Mouse (Mus musculus) embryo, embryonic 10 days (tissue): ENCODE data around the gene Tfr2.

Source experiments
- DNase-seq: peaks from one replicate; pipeline ENCODE4 v3.0.0-alpha.2; 2015; ENCODE audit warnings: low spot score

Gene Tfr2

DNA sequence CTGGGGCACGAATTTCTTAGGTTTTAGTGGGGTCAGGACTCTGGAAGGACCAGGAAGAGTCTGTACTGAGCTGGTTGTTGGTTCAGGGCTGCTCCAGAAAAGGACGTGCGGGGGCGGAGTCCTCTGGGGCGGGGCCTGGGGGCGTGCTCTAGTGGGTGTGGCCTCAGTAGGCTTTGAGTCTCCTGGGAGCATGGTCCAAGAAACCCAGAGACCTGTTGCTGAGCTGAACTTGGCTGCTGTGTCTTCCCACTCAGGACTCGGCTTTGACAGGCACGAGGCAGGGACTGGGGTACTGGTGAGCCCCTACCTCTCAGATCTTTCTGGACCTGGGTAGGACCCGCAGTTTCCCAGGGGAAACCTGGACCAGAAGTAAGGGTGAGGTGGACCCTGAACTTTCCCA is at the start of gene Tfr2:
Tfr2 (plus strand) TSS at position 176 of the 400 bp plus-strand sequence.
- peak; percentile 19 for DNase-seq

DNA sequence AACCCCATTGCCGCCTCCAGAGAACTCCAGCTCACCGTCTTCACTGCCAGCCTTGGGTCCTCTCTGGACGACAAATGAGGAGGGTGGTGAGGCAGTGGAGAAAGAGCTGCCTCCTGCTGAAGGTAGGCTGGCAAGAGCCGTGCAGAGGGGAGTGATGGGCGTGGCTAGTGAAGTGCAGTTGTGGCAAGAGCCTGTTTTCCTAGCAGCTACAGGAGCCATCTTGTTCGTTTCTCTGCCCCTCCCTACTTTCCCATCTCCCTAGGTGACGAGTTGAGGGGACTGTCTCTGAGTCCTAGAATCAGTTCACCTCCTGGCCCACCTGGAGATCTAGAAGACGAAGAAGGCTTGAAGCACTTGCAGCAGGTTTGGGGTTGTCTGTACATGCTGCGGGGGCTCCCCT is 47.8 kb upstream of the Tfr2 start:
- DNase-seq: no peak

DNA sequence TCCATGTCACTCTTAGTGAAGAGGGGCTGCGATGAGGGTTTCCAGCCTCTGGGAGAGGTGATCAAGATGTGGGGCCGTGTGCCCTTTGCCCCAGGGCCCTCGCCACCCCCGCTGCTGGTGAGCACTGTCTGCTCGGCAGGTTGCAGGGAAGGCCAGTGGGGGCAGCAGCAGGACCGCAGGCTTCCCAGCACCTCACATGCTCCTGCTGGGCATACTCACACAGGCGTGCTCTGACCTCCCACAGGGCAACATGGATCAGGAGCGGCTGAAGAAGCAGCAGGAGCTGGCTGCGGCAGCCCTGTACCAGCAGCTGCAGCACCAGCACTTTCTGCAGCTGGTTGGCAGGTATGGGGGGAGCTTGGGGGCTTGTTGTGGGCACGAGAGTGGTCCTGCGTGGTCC is 46.9 kb upstream of the Tfr2 start:
- DNase-seq: no peak

DNA sequence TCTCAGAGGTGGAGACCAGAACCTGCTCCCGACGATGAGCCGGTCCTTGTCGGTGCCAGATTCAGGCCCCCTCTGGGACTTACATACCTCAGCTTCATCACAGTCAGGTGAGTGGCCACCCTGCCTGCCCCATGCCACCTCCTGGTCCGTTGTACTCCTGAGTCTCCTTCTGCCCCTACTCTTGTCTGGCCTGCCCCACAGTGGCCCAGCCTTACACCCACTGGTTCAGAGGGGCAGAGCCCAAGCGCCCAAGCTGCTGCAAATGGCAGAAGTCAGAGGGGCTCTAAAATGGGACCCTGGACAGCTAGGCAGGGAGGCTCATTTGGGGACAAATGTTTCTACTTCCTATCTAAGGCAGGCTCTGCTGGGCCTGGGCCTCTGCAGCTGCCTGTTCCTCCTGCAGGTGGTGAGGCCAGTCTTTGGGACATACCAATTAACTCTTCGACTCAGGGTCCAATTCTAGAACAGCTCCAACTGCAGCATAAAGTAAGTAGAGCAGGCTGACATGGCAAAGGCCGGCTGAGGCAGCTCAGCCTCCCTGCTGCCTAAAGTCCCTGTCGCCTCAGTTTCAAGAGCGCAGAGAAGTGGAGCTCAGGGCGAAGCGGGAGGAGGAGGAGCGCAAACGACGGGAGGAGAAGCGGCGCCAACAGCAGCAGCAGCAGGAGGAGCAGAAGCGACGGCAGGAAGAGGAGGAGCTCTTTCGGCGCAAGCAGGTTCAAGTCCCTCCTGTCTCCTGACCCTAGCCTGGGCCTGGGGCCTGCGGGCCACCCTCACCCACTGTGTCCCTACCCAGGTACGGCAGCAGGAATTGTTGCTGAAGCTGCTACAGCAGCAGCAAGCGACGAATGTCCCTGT is 46.0 kb upstream of the Tfr2 start:
- DNase-seq: no peak

DNA sequence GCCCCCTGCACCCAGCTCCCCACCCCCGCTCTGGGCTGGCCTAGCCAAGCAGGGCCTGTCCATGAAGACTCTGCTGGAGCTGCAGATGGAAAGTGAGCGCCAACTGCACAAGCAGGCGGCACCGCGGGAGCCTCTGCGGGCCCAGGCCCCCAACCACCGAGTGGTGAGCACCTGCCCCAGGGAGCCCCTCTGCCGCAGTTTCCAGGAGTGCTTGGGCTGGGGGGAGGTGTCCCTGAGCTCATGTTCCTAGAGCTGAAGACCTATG is 45.5 kb upstream of the Tfr2 start:
- no peak for DNase-seq

DNA sequence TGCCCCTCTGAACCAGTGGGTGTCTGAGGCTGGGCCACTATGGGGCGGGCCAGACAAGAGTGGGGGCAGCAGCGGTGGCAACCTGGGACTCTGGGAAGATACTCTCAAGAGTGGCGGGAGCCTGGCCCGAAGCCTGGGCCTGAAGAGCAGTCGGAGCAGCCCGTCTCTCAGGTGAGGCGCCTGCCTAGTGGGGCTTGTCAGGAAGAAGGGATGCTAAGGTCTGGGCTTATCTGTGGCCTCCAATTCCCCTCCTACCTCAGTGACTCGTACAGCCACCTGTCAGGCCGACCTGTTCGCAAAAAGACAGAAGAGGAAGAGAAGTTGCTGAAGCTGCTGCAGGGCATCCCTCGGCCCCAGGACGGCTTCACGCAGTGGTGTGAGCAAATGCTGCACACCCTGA is 45.0 kb upstream of the Tfr2 start:
- DNase-seq: no peak

DNA sequence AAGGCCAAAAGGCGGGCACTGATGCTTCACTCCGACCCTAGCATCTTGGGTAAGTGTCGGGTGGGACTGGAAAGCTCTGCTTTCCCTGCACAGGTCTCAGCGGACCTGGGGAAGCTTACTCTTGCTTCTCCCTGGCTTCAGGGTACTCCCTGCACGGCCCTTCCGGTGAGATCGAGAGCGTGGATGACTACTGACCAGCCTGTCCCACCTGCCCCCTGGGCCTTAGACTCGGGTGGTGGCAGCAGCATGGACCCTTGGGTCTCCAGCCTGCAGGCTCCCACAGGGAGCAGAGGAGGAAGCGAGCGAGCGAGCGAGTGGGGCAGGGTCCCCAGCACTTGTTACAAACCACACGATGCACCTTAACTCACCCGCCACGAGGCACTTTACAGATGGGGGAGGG is 44.1 kb upstream of the Tfr2 start:
- no peak for DNase-seq

DNA sequence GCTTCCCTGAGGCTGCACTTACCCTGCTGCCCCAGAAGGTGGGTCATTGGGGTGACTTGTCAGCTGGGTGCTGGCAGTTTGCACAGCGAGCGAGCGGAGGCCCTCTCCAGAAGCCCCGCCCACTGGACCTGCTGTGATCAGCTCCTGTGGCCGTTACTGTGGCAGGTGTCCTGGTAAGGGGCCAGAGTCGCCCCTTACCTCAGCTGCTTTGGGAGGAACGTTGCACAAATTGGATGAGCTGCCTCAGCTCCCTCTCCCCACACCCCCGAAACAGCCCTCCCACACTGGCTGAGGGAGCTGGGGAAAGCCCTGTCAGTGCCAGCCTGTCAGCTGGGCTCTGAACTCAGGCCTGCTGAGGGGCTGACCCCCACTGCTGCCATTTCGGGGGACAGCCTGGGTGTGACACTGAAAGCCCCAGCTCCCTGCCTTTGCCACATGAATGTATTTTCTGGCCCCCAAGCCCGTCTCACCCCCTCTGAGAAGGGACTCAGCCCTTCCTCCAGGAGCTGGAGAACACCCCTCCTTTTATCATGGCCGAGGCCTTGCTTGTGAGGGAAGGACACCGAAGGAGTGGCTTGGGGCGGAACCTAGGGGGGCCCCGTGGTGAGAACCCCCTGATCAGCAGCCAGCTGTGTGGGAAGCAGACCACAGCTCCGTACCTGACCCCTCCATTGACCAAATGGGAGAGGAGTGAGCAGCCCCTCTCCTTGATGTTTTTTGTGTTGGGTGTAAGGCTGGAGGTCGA is 43.3 kb upstream of the Tfr2 start:
- DNase-seq: peak; percentile 50

DNA sequence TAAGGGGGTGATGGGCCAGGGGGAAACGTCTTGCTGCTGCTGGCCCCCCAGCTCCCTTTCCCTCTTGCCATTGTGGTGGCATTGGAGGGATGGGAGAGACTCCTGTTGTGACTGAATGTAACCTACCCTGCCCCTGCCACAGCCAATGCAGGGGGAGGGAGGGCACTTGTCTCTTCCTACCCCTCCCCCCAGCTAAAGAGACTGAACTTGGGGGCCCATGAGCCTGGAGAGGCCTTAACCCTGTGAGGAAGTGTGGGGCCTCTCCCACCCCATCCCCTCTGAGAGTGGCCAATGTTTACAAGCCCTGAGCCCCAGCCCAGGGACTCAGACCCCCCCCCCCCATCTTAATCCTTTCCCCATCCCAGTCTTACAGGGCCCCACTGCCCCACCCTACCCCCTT is 42.2 kb upstream of the Tfr2 start:
- DNase-seq: no peak

DNA sequence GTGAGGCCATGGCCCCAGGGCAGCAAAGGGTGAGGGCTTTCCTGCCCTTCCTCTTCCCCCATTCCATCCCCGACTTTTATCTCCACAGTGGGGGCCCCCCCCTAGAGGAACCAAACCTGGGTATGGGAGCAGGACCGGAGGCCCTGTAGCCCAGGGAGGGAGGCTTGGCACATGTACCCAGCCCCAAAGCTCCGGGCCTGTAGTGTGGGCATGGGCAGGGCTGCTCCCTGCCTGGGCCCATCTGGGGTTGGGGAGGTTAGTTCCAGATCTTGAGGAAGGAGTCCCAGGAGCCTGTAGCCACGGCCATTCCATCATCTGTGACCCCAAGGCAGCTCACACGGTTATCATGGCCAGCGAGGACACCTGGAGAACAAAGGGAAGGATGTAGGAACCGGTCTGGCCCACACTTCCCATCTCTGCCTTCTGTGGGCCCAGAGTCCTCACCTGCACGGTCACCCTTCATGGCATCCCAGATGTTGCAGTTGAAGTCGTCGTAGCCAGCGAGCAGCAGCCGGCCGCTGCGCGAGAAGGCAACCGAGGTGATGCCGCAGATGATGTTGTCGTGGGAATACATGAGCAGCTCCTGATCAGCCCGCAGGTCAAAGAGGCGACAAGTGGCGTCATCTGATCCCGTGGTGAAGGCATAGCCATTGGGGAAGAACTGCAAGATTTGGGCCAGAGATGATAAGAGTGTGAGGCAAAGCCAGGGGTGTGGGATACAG is 41.2 kb upstream of the Tfr2 start:
- no peak for DNase-seq

DNA sequence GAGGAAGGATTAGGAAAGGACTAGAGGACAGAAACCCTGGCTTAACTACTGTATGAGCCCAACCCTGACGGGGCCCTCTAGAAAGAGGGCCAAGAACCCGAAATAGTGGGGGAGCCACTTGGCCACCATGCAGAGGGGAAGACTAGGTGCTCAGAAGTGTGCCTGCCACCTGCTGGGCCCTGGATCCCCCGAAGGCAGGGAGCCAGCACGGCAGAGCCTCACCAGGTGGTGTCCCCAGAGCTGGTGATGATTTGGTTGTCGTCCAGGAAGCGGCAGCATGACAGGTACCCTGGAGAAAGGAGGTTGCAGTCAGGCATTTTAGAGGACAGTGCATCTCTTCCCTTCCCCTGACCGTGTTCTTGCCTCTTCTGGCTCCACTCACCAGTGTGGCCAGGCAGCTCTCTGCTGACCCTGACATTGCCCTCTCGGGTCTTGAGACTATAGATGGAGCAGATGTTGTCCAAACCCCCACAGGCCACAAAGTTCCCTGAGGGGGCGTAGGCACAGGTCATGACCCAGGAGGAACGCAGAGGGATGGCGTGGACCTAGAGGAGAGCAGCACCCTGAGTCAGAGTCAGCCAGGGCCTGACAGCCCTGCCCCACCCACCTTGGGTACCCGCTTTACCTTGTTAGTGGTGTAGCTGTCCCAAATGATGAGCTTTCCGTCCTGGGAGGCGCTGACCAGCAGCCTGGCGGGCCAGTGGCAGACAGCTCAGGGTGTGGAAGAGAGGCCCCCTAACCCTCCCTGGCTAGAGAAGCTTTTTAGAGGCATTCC is 40.2 kb upstream of the Tfr2 start:
- DNase-seq: no peak

DNA sequence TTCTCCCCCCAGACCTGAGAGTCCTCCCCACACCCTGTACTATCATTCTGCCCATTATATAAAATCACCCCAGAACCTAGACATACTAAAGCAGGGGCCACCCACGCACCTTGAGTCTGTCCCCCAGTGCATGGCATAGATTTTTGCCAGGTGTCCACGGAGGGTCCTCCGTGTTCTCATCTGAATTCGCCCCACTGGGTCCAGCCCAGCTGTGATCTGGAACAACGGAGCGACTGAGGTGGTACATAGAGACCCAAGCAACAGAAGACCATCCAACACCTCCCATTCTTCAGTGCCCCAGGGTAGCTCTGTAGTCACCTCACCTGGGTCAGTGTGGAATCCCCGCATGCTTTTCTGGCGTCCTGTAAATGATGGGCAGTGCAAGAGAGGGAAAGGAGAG is 39.6 kb upstream of the Tfr2 start:
- DNase-seq: no peak

DNA sequence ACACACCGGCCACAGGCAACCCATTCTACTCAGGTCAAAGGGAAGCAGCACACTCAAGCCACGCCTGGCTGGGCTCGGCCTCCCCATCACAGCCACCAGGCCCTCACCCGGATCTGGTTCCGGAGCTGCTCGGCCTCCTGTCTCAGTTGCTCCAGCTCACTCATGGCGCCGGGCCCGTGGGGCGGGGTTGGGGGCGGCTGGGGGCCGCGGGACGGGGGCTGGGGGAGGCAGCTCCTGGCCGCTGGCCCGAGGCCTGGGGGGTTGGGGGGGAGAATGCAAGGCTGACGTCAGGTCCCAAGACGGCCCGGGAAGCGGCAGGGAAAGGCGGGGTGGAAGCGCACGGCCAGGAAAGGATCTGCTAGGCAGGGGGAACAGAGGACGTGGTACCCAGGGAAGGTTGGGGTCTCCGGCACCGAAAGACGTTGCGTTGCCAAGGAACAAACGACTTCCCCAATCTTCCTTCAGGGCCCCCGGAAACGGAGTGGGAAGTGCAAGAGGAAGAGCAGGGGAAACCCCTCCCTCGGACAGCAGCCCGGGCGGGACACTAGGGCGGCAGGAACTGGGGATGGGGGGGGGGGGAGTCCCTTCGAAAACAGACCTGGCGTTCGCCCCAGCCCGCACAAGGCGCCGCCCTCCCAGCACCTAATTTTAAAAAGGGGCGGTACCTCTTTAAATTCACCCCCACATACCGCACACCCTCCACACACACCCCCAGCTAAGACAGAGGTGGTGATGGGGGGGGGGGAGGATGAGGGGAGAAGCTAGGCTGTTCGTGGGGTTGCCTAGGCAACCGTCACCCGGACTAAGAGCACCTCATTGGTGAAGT is 38.8 kb upstream of the Tfr2 start:
- DNase-seq: peak; percentile 89

DNA sequence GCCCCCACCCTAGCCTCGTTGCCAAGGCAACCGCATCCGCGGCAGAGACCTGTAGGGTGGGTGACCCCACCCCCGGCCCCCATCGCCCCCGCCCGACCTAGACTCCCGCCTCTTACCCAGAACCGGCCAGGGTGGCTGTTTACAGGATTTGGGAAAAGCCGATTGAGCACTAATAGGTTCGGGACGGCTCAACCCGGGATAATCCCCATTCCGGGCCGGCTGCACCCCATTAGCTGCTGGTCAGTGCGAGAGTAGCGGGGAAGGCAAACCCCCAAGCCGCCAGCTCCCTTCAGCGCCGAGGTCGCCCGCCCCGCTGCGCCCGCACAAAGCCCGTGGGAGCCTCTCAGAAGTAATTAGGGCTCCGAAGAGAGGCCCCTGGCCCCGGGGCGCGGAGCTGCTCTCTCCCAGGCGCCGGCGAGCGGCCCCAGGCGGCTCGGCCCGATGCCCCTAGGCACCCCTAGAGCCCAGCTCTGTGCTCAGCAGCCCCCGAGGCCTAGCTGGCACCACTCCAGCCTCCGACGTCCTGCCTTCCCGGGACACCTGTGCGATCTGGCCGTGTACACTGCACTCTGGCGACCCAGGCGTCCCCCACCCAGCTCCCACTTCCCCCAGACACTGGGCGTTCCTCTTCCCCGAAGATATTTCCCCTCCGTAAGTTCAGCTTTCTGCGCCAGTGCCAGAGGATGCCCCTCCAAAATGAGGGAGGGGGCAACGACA is 38.1 kb upstream of the Tfr2 start:
- no peak for DNase-seq

DNA sequence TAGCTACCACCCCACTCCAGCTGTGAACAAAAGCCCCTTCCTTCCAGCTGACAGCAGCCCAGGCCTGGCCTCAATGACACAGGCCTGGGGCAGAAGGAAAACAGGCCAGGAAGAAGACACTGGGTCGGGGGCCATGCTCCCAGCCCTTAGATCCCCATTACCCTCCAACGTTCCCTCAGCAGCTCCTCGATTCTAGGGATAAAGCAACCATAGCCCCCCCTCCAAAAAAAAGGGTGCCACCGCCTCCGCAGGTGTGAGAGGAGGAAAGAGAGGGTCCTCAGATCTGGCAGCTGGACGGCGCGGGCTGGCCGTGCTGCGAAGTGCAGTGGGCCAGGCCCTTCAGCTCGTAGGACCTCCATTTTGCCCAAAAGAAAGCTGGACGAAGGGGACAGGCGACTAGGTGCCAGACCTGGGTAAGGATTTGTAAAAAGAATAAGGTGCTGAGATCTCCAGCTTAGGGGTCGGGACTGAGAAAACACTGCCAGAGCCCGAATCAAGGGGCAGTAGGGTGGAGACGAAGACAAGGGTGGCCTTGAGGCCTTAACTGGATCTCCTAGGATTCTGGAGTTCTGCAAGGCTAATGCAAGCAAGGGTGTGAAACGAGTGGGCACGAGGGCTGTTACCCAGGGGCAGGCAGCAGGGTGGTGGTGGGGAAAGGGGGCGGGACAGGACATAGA is 37.4 kb upstream of the Tfr2 start:
- DNase-seq: no peak

DNA sequence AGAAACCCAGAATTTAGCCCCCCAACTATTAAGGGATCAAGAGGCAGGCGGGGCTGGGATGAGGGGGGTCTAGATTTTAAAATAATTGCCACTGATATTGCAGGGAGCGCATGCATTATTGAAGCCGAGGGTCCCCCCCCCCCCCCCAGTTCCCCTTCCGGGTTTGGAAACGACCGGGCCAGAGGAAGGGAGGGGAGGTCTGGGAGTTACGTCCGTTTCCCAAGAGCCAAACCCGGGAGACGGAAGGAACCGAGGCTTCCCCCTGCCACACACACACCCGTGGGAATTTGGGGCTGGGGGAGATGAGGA is 36.9 kb upstream of the Tfr2 start:
- DNase-seq: no peak

DNA sequence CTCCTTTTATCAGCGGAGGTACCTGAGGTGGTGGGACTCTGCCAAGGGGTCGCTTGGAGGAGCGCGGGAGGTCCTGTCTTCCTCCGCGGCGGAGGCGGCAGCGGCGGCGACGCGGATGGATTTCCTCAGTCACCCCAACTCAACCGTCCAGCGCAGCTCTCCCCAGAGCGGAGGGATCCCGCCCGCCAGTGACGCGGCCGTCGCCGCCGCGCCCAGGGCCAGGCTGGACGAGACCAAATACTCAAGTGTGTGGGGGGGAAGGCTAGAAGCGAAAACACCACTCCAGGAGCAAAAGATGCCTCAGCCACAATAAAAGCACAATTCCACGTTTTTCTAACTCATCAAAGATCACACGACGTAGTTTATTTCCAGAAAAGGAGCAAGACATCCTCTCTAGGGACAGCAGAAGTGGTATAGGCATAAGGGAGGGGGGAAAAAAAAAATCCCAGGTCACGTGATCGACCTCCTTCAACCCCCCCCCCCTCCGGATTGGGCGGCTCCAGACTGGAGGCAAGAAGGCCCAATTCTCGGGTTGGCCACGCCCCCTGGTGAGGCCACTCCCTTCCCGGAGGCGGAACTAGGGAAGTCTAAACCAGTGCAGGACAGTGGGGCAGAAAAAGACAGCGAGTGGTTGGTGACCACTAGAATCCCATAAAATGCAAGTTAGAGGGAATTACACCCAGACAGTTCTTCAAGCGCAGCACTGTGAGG is 36.4 kb upstream of the Tfr2 start, which contains the start of the genes Epo and Gnb2:
Epo (minus strand) TSS at position 126 of the 711 bp plus-strand sequence.
Gnb2 (minus strand) TSS at position 394 of the 711 bp plus-strand sequence.
- peak; percentile 98 for DNase-seq

DNA sequence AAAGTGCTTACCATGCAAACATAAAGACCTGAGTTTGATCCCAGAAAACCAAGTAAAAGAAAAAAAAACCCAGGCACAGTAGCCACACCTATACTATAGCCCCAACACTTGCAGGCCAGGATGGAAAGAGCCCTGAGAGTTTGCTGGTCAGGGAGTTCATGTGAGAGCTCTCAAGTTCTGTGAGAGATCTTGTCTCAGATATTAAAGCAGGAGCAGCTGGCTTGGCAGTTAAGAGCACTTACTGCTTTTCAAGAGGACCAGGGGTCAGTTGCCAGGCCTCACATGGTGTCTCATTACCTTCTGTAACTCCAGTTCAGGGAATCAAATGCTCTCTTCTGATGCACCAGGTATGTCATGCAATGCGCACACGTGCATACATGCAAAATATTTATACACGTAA is 34.9 kb upstream of the Tfr2 start:
- DNase-seq: no peak

DNA sequence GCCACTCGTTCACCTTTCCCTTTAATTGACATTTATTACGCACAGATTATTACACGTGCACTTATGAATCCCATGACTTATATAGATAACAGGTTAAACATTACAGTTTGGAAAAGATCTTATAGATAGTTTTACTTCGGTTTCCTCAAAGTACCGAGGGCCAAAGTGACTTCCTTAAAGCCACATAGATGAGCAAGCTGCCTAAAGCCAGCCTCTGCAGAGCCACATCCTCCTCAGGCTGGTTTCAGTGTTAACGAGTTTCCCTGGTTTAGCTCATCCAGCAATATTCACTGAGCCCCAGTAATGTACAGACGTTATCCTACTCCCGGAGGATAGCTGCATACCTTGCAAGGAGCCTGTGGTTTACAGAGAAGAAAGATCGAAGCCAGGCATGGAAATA is 34.3 kb upstream of the Tfr2 start:
- DNase-seq: no peak

DNA sequence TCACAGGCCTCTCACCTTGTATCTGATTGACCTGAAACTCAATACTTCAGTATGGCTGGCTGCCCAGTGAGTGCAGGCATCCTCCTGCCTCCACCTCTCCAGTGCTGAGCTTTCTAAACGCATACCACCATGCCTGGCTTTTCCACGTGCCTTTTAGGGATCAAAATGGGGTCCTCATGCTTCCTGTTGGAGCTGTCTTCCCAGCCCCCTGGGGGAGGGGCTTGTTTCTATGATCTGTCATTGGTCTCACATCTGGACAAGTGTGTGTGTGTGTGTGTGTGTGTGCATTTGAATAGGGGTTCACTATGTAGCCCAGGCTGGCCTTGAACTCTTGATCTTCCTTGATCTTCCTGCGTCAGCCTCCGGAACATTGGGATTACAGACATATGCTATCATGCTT is 32.2 kb upstream of the Tfr2 start:
- no peak for DNase-seq
